Mouse (Mus musculus): ENCODE measurements around the gene Plcb1.

GRCm38 (mm10) chr2:135329782-135330545 is 544.1 kb downstream of the Plcb1 start:
- TF ChIP-seq EP300 (IDR thresholded peaks at IDR 0.05; ENCODE audit: low read depth) (no peak), CTCF (IDR thresholded peaks at IDR 0.05; ENCODE audit: low read depth) (peak; percentile 83)
